Mouse (Mus musculus) bone marrow, adult 2 months (tissue): ENCODE results near the gene Rbm28.

ENCODE experiments used
- CTCF ChIP-seq: fragments of 200-500 bp; IDR thresholded peaks from 2 replicates; pipeline ENCODE4 v1.5.1; 2011; ENCODE audit warnings: low read length, control low read depth; ENCODE audit not compliant: control insufficient read depth, insufficient read depth
- POLR2A ChIP-seq: fragments of 200-500 bp; IDR thresholded peaks from 2 replicates; pipeline ENCODE4 v1.6.1; 2011; ENCODE audit warnings: low read depth, mild to moderate bottlenecking, control low read depth, low read length, borderline replicate concordance; ENCODE audit not compliant: control insufficient read depth

GRCm38 (mm10) chr6:29160786-29161185 lies 4.0 kb downstream of the Rbm28 start:
- TF ChIP-seq CTCF = no peak
- TF ChIP-seq POLR2A = no peak
